8 mouse cellular contexts compared by ENCODE assay signal in the genomic region with DNA sequence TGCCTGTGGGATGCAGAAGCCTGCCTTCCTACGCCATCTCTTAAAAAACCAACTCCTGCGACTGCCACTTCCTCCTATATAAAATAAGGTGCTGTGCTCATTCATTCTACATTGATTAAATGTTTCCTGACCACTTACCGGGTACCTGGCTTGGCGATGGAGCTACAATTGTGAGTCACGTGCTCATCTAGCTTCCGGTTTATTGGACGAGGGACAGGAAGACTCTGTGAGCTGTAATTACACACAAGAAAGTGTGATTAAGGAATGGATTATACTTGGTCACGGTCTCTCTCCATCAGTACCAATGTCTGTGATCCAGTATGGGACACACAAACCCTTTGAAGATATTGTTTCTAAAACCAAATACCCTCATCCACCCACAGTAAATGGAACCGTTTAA. TPM values are rescaled to one million over a fixed set of nuclear protein-coding genes. Genes with fewer than 3 reads are reported as not detected.
DNase-seq lines count a peak whose midpoint lies in the region; ATAC-seq lines count a peak whose summit lies in the region.
"Had no signal": no experiment of that assay in that cellular context is flagged by ENCODE, and none has a peak within 500 bp of the region (broad histone marks: within the 10 kb centered on the region; RNA-seq: fewer than 3 reads in every experiment).

No protein-coding gene starts in this region.

- no peak for DNase-seq in kidney, postnatal 14 days
- peak; percentile 38 for DNase-seq in CD4-positive, CD25-positive, alpha-beta regulatory T cell, adult 2 months (ENCODE audit: low read depth, low spot score)
- DNase-seq in liver, embryonic 11.5 days (ENCODE audit: low spot score): no peak
- DNase-seq in spleen, postnatal 36 days (ENCODE audit: low spot score in 2 of 2): no peak
- no peak for DNase-seq in adrenal gland, adult (ENCODE audit: inconsistent age in 2 of 2, low spot score in 1 of 2)

- 81% methylated on average over 9 of the region's 9 CpGs for WGBS in kidney, embryonic 14.5 days
- WGBS in liver, embryonic 11.5 days: 74% methylated on average over 9 of the region's 9 CpGs

- H3K4me3 ChIP-seq in kidney, embryonic 14.5 days (ENCODE audit: low read length): no peak overlapping the region
- no peak overlapping the region for H3K4me3 ChIP-seq in liver, embryonic 11.5 days (ENCODE audit: low read depth, low read length)
- H3K4me3 ChIP-seq: erythroblast, embryonic 14.5 days had no signal

- no peaks in the 10 kb centered on the region for H3K36me3 ChIP-seq in kidney, embryonic 14.5 days (ENCODE audit: control insufficient read depth, insufficient read depth, low read length)
- no peaks in the 10 kb centered on the region for H3K36me3 ChIP-seq in liver, embryonic 11.5 days (ENCODE audit: control insufficient read depth, insufficient read depth, low read length)

- ATAC-seq in kidney, embryonic 14.5 days (ENCODE audit: low FRiP score, low TSS enrichment): no peak
- ATAC-seq in activated CD4-positive, CD25-positive, alpha-beta regulatory T cell, adult 4 months: peak; percentile 50
- ATAC-seq in liver, embryonic 11.5 days (replicated peaks; ENCODE audit: low FRiP score): no peak

- H3K4me1 ChIP-seq in kidney, embryonic 14.5 days (ENCODE audit: control insufficient read depth, insufficient read depth, low read length): 0 out of 2 replicates have a peak, but pooled peaks cover 4% of the 10 kb centered on the region
- no peaks in the 10 kb centered on the region for H3K4me1 ChIP-seq in liver, embryonic 11.5 days (replicated peaks; ENCODE audit: control insufficient read depth, insufficient read depth, low read length)

- no peaks in the 10 kb centered on the region for H3K9me3 ChIP-seq in kidney, embryonic 14.5 days (ENCODE audit: control insufficient read depth, low read length)
- no peaks in the 10 kb centered on the region for H3K9me3 ChIP-seq in liver, embryonic 11.5 days (ENCODE audit: control insufficient read depth, low read length)

- H3K27ac ChIP-seq in kidney, embryonic 14.5 days (ENCODE audit: low read depth, low read length): peak overlapping the region; percentile 15; the same call in 1 of the 2 replicates
- peak overlapping the region; percentile 47; the same call in 1 of the 2 replicates for H3K27ac ChIP-seq in liver, embryonic 11.5 days (ENCODE audit: low read depth, low read length)

- no peaks in the 10 kb centered on the region for H3K27me3 ChIP-seq in kidney, embryonic 14.5 days (ENCODE audit: control insufficient read depth, insufficient read depth, low read length)
- H3K27me3 ChIP-seq in liver, embryonic 11.5 days (replicated peaks; ENCODE audit: control insufficient read depth, insufficient read depth, low read length): no peaks in the 10 kb centered on the region

- H3K9ac ChIP-seq in kidney, embryonic 14.5 days (ENCODE audit: low read depth, low read length): no peak overlapping the region
- H3K9ac ChIP-seq in liver, embryonic 11.5 days (ENCODE audit: low read depth, low read length): no peak overlapping the region

- H3K4me2 ChIP-seq in kidney, embryonic 14.5 days (replicated peaks; ENCODE audit: low read depth, low read length): no peak overlapping the region
- no peak overlapping the region for H3K4me2 ChIP-seq in liver, embryonic 11.5 days

RNA-seq across cellular contexts. Expression of gene Upb1, which starts 36.1 kb away (rescaled TPM):
- 0.93 and 1.3 TPM in 2 replicates for polyA plus RNA-seq in kidney, embryonic 14.5 days (2014; fragmentation: Nextera tagmentation; extraction: Ambion mirVana)
- polyA plus RNA-seq in activated CD4-positive, CD25-positive, alpha-beta regulatory T cell, adult 4 months (2017; shearing (Covaris generic)): 1 to 10 TPM in 1 of 2 experiments, not detected in 1; 1.0 TPM
- 5.5 and 5.7 TPM in 2 replicates for polyA plus RNA-seq in liver, embryonic 11.5 days (2014; fragmentation: Nextera tagmentation; extraction: Ambion mirVana)
- polyA plus RNA-seq: erythroblast, embryonic 14.5 days had no signal

RNA-seq across cellular contexts. Expression of gene Adora2a, which starts 48.1 kb away (rescaled TPM):
- polyA plus RNA-seq in kidney, embryonic 14.5 days (2014; fragmentation: Nextera tagmentation; extraction: Ambion mirVana): 5.3 and 7.1 TPM in 2 replicates
- 10 to 100 TPM; 18.6 to 30.1 TPM for polyA plus RNA-seq in activated CD4-positive, CD25-positive, alpha-beta regulatory T cell, adult 4 months (2017; shearing (Covaris generic))
- 5.1 and 6.0 TPM in 2 replicates for polyA plus RNA-seq in liver, embryonic 11.5 days (2014; fragmentation: Nextera tagmentation; extraction: Ambion mirVana)
- polyA plus RNA-seq: erythroblast, embryonic 14.5 days had no signal
